Mouse (Mus musculus): ENCODE measurements at regions not wholly inside any gene's neighbourhood (a gene's known extent, or its start where the extent isn't known, plus 50 kb on each side); places are given as distances from the start of the nearest gene placed in this dataset.
"Not testable (repeated sequence)": the region's sequence is repeated elsewhere in the genome, so short reads cannot be mapped to it uniquely, and the experiment has no call there.

- no peak for DNase-seq
Observed at GRCm38 (mm10) chr10:6262029-6262428, 339.8 kb upstream of the Rgs17 start.

GRCm38 (mm10) chr10:6265662-6266061, 343.5 kb upstream of the Rgs17 start:
- DNase-seq, result no peak

DNA sequence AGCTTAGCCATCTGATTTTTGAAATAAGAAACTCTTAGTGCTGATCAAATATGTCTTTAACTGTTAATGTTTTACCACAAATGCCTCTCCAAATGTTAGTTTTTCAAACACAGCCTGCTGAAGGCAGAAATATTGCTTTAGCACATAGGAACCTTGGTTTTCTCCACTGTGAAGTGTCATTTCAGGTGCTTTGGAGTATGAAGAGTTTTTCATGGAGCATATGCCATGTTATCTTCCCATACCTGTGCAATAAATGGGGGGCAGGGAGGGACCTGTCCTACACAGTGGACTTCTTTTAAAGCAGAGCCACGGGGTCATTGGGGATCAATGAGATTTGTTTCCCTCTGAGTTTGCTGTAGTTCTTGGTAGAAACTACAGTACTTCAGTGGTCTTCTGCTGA, 369.2 kb upstream of the Rgs17 start:
- DNase-seq, result no peak

- DNase-seq, result no peak
Observed at GRCm38 (mm10) chr10:6296621-6297020, 374.4 kb upstream of the Rgs17 start.

DNA sequence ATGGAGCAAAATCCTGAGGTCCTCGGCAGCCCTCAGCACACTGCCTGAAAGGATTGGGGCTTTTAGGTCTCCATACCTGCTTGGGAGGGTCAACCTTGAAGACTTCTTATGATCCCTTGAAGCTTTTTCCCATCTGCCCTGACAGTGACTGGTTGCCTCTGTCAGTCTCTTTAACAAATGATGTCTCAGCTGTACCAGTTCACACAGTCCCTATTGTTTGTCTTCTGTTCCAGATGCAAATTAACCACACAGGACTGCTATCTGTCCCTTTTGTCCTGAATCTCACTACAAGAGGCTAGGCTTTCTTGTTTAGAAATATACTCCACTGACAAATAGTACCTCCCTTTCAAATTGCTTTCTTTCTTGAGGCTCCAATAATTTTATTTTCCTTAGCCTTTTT, 375.6 kb upstream of the Rgs17 start:
- DNase-seq, result no peak

DNA sequence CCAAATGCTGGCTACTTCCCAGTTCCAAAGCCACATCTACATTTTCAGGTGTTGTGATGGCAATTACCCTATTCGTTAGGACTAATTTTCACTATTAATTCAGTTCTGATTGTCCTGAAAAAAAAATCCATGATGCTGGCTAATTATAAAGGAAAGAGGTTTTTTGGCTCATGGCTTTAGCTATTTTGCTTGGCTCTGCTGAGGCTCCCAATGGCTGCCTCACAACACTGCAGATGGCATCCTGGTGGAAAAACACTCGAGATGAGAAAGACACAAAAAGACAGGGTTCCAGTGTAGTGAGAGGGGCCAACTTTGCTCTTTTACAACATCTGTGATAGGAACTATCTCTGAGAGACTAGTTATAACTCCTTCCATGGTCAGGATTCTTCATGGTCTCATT, 376.5 kb upstream of the Rgs17 start:
- DNase-seq, result no peak

DNA sequence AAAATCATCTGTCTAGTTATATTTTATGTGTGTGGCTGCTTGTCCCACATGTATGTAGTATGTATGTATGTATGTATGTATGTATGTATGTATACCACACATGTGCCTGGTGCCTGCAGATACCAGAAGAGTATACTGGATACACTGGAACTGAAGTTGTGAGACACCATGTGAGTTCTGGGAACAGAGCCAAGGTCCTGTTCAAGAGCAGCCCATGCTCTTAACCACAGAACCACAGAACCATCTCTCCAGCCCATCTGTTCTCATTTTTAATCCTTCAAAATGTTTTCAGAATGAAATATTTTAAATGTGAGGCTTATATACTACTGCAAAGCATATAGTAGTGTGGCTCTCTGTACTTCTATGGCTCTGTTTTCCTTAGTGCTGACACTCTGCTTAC, 379.3 kb upstream of the Rgs17 start:
- no peak for DNase-seq

- DNase-seq, result no peak
Observed at GRCm38 (mm10) chr10:6309351-6309750, 387.2 kb upstream of the Rgs17 start.

DNA sequence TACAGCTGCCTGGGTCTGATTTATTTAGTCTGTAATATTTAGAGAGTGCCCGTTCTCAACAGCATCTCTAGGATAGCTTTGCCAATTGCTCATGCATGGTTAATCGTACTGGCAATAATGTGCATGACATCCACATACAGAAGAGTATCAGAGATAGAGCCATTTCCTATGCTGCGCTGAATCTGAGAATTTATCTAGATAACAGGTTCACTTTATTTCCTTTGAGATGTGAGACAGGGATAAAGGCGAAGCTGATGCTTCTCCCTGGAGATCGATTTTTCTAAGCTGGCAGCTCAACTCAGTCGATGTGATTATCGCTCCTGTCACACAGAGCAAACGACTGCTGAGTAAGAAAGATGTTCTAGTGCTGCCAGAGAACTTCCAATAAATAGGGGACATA, 416.7 kb upstream of the Oprm1 start:
- no peak for DNase-seq

DNA sequence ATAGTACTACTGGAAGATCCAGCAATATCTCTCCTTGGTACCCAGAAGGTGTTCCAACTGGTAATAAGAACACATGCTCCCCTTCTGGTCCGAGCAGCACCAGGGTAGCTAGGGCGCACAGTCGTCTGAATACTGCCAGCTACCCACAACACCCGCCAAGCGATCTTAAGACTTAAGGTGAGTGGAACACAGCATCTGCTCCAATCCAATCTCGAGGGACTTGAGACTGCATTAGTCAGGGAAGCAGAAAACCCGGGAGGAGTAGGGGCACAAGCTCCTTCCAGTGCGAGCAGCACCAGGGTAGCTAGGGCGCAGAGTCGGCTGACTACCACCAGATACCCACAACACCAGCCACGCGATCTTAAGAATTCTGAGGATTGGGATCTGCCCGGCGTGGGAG, 409.1 kb upstream of the Oprm1 start:
- DNase-seq, result not testable (repeated sequence)

GRCm38 (mm10) chr10:6366182-6366581, 392.1 kb upstream of the Oprm1 start:
- DNase-seq, result no peak

GRCm38 (mm10) chr10:6371666-6372065, 386.6 kb upstream of the Oprm1 start:
- no peak for DNase-seq

- DNase-seq, result peak; percentile 96
Observed at GRCm38 (mm10) chr10:6417336-6418105, 340.8 kb upstream of the Oprm1 start.

- peak; percentile 97 for DNase-seq
Observed at GRCm38 (mm10) chr10:6418234-6418633, 340.1 kb upstream of the Oprm1 start.

DNA sequence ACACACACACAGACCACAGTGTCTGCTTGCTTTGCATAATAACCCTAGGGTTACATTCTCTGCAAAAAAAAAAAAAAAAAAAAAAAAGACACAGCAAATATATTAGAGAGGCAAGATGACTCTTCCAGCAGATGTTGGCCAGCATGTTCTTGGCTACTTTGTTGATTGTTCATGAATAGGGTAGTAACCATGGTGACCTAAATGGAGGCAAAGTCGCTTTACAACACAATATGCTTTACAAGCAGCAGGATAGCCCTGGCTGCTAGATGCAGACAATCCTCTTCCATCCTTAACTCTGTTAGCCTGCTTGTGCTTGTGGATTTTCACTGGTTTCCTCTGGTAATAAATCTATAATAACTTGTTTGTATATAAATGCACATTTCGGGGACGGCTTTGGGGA, 292.5 kb upstream of the Oprm1 start:
- no peak for DNase-seq

DNA sequence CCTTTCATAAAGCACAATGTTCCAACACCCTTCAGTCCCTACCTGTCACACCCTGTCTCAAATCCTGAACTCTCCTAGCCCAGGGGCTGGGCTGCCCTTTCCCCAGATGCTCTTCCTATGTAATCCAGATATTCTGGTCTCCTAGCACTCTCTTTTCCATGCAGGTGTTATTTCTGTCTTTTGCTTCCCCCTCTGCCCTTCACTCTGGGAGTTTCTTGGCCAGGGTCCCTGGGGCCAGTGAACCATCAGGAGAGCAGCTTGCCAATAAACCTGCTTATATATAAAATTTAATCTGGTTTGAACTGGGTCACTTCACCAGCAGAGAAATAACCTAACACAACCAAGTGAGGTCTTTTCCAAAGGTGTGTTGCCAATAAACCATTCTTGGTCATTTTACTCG, 278.0 kb upstream of the Oprm1 start:
- DNase-seq, result peak; percentile 90

DNA sequence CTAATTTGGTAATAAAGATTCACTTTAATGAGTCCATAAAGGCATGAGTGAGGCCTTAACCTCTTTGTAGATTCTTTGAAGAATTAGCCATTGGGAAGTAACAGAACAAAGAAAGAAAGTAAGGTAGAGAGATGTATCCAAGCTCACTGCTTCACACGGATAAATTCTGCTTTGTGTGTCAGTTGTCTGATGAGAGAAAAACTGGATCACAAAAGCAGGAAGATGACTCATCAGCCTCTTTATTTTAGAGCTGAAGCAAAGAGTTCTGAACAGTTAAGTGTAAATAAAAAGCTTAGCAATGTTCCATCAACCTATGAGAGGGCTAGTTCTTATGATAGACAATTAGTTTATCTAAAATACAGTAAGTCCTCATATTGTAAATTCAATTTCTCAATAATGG, 269.7 kb upstream of the Oprm1 start:
- no peak for DNase-seq

GRCm38 (mm10) chr10:6492694-6493093, 265.6 kb upstream of the Oprm1 start:
- DNase-seq, result no peak

- no peak for DNase-seq
Observed at GRCm38 (mm10) chr10:6495081-6495480, 263.2 kb upstream of the Oprm1 start.

DNA sequence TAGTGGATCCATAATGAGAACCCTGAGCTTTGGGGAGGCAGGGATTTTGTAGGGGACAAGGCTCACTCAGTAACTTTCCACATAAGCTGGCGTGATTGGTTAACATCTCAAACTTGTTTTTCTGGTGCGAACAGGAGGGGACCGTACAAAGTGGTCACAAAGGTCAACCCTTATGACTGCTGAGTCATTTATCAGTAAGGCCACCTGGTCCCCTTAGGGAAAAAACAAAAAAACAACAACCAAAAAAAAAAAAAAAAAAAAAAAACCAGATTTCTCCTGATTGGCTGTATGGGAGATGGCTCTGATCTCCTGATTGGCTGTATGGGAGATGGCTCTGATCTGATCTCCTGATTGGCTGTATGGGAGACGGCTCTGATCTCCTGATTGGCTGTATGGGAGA, 244.0 kb upstream of the Oprm1 start:
- DNase-seq, result no peak

GRCm38 (mm10) chr10:6562516-6562915, 195.8 kb upstream of the Oprm1 start:
- peak; percentile 17 for DNase-seq

DNA sequence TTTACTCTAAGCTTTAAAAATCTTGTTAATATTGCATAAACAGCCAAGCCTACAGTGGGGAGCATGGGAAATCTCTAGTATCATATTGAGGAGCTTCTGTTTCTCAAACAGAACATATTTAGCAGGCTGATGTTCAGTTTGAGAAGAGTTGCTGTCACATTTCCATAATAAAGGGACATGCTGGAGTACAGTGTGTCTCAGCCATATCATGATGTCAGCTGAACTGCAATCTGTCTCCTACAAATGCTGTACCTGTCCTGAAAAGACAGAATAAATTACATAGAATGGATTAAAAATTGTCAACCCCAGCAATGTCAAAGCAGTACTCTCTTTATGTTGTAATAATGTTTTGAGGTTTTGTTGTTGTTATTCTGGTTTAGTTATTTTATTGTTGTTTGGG, 179.7 kb upstream of the Oprm1 start:
- peak; percentile 4 for DNase-seq

- not testable (repeated sequence) for DNase-seq
Observed at GRCm38 (mm10) chr10:6585821-6586220, 172.5 kb upstream of the Oprm1 start.

- DNase-seq, result peak; percentile 90
Observed at GRCm38 (mm10) chr10:6590211-6590610, 168.1 kb upstream of the Oprm1 start.

GRCm38 (mm10) chr10:6597256-6597655, 161.1 kb upstream of the Oprm1 start:
- DNase-seq, result no peak
